Mouse (Mus musculus) neutrophil, adult 5-6 weeks (primary cell): ENCODE measurements around the gene Rsph3a. TPM values are rescaled to one million over a fixed set of nuclear protein-coding genes. Genes with fewer than 3 reads are reported as not detected.
A peak's percentile ranks its signal among the peaks of the same experiment; 100 is the strongest.
"Not testable (repeated sequence)": the region's sequence is repeated elsewhere in the genome, so short reads cannot be mapped to it uniquely, and the experiment has no call there.

Source experiments
- ATAC-seq: fragments of 151-379, 151-347 bp; 2 replicates; pipeline ENCODE4 v1.8.0; 2017; ENCODE audit warnings: mild to moderate bottlenecking, moderate TSS enrichment; ENCODE audit not compliant: insufficient number of reproducible peaks, poor library complexity, low FRiP score, severe bottlenecking; ENCODE audit errors: extremely low read depth
- total RNA-seq: library from RNA; stranded (forward); fragments of 200-1000 nt; gene quantifications from 2 replicates; pipeline ENCODE4 v1.2.3, GENCODE M21; 2017

Gene Rsph3a
- total RNA-seq, 1 experiment from 2014 or later: 28.2 TPM

DNA sequence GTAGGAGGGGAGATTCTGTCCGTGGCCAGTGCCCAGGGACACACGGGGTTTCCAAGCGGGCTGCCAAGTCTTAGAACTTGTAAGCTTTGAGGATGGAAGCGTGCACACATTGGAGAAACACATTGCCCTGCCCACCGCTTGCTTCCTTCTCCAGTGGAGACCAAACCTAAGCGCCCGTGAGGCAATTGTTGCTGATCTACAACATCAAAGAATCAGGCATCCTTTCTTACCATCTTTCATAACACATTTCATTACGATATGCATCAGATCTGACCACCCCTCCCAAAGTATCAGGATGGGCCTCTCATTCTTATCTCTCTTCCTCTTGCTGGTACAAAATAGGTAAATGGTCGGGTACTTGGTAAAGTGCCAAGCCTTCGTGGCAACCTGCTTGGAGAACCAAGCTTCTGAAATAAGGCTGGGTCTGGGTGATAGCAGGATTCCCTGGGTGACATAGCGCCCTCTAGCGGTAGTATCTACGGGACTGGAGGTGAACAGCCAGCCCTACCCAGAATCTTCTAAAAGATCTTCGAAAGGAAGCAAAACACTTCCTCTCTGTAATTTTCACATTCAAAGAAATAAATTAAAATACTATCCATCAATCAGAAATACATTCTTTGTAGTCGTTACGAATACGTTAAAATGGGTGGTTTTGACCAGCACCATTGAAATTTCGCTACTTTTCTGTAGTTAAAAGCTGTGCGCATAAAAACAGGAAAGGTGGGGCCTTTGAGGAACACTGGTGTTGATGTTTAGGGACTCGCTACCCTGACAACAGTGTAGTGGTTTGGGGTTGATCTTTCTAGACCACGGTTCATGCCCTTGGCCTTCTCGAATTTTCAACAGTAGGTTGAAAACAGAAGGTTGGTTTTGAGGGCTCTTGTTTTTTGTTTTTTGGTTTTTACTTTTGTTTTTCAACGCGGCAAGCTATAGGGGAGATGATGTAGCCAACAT is 17.6 kb upstream of the Rsph3a start:
- ATAC-seq: peak; percentile 74

GRCm38 (mm10) chr17:7928662-7929061 is 16.8 kb upstream of the Rsph3a start:
- ATAC-seq: no peak

DNA sequence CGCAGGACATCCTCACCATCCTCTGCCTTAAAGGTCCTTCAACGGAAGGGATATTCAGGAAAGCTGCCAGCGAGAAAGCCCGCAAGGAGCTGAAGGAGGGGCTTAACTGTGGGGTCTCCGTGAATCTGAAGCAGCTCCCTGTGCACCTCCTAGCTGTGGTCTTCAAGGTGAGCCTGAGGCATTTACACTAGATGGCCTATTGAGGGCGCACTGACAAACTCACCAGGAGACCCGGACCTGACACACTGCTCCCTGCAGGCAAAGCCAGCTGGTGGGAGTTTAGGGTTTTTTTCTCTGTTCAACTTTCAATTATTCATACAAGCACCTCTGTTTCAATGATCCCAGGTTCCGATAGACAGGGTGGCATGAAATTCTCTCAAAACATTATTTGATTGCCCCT is 16.1 kb upstream of the Rsph3a start:
- ATAC-seq: no peak

- ATAC-seq: no peak
Measured at GRCm38 (mm10) chr17:7931096-7931990, 14.1 kb upstream of the Rsph3a start.

- ATAC-seq: not testable (repeated sequence)
Measured at GRCm38 (mm10) chr17:7932121-7932520, 13.3 kb upstream of the Rsph3a start.

DNA sequence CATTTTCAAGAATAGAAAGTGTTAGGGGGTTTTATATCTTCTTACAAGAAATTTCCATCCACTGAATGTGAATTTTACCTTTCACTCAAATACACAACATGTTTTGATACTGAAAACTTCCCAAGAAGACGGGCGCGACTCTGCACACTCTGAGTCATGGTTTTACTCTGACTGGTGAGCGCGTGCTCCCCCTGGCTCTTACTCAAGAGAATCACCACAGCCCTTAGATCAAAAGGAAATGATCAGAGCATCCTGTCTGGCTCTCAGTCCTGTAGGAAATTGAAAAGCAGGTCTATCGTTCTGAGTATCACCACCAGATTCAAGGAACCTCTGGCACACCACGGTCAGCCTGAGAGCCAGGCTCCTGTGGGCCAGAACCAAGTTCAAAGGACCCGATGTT is 5.8 kb upstream of the Rsph3a start:
- peak; percentile 77; the same call in 1 of the 2 replicates for ATAC-seq

GRCm38 (mm10) chr17:7946053-7946627 is 726 bp downstream of the Rsph3a start:
- not testable (repeated sequence) for ATAC-seq

DNA sequence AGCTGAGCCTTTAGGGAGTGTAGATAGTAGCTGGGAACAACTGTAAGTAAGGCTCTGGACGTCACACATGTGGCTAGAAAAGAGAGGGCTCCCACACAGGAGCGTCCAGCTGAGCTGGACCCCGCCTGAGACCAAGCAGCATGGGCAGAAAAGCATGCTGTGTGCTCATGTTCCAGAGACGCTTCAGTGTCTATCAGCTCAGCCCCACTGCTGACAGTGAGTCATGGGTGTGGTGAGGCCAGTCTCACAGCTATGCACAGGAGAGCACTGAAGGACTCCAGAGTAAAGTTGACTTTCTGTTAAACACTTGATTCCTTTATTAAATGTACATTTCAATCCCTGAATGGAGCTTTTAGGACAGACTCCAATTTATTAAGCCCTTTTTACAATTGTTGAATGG is 5.9 kb downstream of the Rsph3a start:
- ATAC-seq: not testable (repeated sequence)

- ATAC-seq: not testable (repeated sequence)
Measured at GRCm38 (mm10) chr17:7957242-7957641, 11.8 kb downstream of the Rsph3a start.

- ATAC-seq: not testable (repeated sequence)
Measured at GRCm38 (mm10) chr17:7963333-7963732, 17.9 kb downstream of the Rsph3a start.

DNA sequence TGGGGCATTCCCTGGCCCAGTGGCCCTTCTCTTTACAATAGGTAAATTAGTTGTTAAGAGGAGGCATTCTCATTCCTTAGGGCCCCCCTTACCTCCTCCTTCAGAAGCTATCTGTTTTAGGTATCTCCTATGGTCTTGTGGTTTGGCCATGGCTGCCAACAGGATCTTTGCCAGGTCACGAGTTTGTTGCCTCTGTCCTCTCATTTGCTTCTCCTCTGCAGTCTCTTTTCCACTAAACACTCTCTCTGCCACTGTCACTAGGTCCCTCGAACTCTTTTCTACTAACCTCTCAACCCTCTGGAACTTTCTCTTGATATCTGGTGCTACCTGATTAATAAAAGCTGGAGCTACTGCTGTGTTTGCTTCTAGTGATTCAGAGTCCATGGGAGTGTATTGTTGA is 19.0 kb downstream of the Rsph3a start:
- ATAC-seq: not testable (repeated sequence)

- ATAC-seq: not testable (repeated sequence)
Measured at GRCm38 (mm10) chr17:7968490-7968889, 23.1 kb downstream of the Rsph3a start.

DNA sequence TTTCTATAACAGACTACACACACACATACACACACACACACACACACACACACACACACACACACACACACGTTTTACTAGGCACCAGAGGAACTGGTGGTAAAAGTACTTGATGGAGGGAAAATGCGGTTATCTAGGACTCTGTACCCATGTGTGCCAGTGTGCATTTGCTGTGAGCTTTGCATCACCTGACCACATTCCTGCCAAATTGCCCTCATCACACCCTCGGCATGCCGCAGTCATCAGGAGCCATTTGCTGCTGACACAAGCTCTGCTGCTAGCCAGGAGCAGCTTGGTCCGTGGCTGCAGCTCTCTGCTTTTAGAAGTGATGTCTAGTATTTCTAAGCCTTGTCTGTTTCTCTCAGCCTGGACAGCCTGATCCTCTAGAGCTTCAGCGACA is 24.4 kb downstream of the Rsph3a start:
- not testable (repeated sequence) for ATAC-seq

- ATAC-seq: peak; percentile 77; the same call in 1 of the 2 replicates
Measured at GRCm38 (mm10) chr17:7983484-7983883, 38.1 kb downstream of the Rsph3a start.

- ATAC-seq: not testable (repeated sequence)
Measured at GRCm38 (mm10) chr17:7985597-7985996, 40.2 kb downstream of the Rsph3a start.

GRCm38 (mm10) chr17:7987038-7987437 is 41.6 kb downstream of the Rsph3a start:
- not testable (repeated sequence) for ATAC-seq

GRCm38 (mm10) chr17:8003248-8003647 is 57.8 kb downstream of the Rsph3a start:
- ATAC-seq: not testable (repeated sequence)

DNA sequence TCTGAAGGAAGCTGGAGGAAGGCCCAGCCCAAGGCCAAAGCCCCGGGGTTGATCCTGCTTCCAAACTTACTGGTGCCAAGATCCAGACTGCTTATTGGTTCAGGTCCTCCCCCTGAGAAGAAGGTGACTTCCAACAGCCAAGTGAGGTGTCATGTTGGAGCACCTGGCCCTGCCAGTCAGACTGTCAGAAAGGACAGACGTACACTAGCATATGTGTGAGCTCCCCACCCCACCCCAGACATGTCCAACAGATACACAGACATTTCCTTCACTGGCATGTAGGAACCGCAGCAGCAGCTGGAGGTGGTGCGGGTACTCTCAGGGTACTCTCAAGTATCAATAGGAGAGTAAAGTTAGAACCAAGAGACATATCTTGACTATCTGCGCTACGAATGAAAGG is 61.4 kb downstream of the Rsph3a start:
- ATAC-seq: not testable (repeated sequence)

DNA sequence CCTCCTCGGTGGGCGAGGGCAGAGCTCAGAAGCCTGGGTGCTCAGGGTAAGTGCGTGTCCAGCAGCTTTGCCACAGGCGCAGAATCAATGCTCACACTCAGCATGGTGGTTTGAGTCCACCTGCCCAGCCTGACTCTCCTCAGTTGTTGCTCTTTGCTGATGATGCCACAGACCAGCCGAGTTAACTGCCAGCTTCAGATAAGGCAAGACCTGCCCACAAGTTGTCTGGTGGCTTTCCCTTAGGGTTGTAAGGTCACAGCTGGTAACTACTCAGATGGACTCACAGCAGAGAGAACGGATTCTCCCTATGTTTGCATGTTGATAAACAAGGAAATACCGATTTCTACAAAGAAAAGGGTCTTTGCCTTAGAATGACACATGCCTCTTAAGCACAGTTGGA is 64.2 kb downstream of the Rsph3a start:
- ATAC-seq: not testable (repeated sequence)
